Mouse (Mus musculus) MEL (cell line): ENCODE results near the gene Osbpl11. TPM values are rescaled to one million over a fixed set of nuclear protein-coding genes. Genes with fewer than 3 reads are reported as not detected.
A peak's percentile ranks its signal among the peaks of the same experiment; 100 is the strongest.
"Not testable (repeated sequence)": the region's sequence is repeated elsewhere in the genome, so short reads cannot be mapped to it uniquely, and the experiment has no call there.

ENCODE experiments used
- DNase-seq: peaks from one replicate; pipeline ENCODE4 v3.0.0; 2011; ENCODE audit warnings: low read depth, low spot score
- H3K27ac ChIP-seq: 2 replicates; pipeline ENCODE4 v1.5.1; 2012; ENCODE audit warnings: low read depth, mild to moderate bottlenecking, control low read depth, low read length, moderate library complexity; ENCODE audit not compliant: control insufficient read depth
- H3K27me3 ChIP-seq, 2 experiments: fragments of 150-350 bp in 1 of 2; sonication (generic) in 1 of 2; 2 replicates each; pipeline ENCODE4 v1.6.1; 2012; ENCODE audit warnings: low read length in 2 of 2, mild to moderate bottlenecking in 2 of 2, improper control_type of control experiment in 1 of 2, moderate library complexity in 1 of 2; ENCODE audit not compliant: insufficient read depth in 2 of 2, control insufficient read depth in 1 of 2
- H3K36me3 ChIP-seq, 2 experiments: 2 replicates each; pipeline ENCODE4 v1.6.1; 2012 to 2014; ENCODE audit warnings: low read length in 2 of 2, improper control_type of control experiment in 1 of 2, inconsistent platforms in 1 of 2, mild to moderate bottlenecking in 1 of 2; ENCODE audit not compliant: insufficient read depth in 2 of 2, control insufficient read depth in 1 of 2
- H3K4me1 ChIP-seq, 2 experiments: fragments of 150-350 bp in 1 of 2; sonication (generic) in 1 of 2; 2 replicates each; pipeline ENCODE4 v1.6.1; 2012; ENCODE audit warnings: low read length in 2 of 2, improper control_type of control experiment in 1 of 2, mild to moderate bottlenecking in 1 of 2; ENCODE audit not compliant: insufficient read depth in 2 of 2, control insufficient read depth in 1 of 2
- H3K4me3 ChIP-seq, 2 experiments: fragments of 150-350 bp in 1 of 2; sonication (generic) in 1 of 2; 2 replicates each; pipeline ENCODE4 v1.5.1; 2012; ENCODE audit warnings: low read depth in 2 of 2, low read length in 2 of 2, mild to moderate bottlenecking in 2 of 2, moderate library complexity in 2 of 2, control low read depth in 1 of 2, improper control_type of control experiment in 1 of 2; ENCODE audit not compliant: control insufficient read depth in 1 of 2, insufficient read depth in 1 of 2
- H3K79me2 ChIP-seq: 2 replicates; pipeline ENCODE4 v1.6.1; 2012; ENCODE audit warnings: mild to moderate bottlenecking, low read length, moderate library complexity; ENCODE audit not compliant: control insufficient read depth, poor library complexity, insufficient read depth
- H3K9ac ChIP-seq: 2 replicates; pipeline ENCODE4 v1.6.1; 2012; ENCODE audit warnings: low read depth, mild to moderate bottlenecking, control low read depth, low read length, moderate library complexity; ENCODE audit not compliant: control insufficient read depth, poor library complexity, severe bottlenecking
- H3K9me3 ChIP-seq: fragments of 150-350 bp; sonication (generic); replicated peaks from 2 replicates; pipeline ENCODE4 v1.6.1; 2012; ENCODE audit warnings: mild to moderate bottlenecking, low read length, improper control_type of control experiment, moderate library complexity; ENCODE audit not compliant: insufficient read depth
- CHD1 ChIP-seq: IDR thresholded peaks from 2 replicates; pipeline ENCODE4 v1.6.1; 2012; ENCODE audit warnings: low read depth, mild to moderate bottlenecking, inconsistent platforms, low read length, improper control_type of control experiment
- CHD2 ChIP-seq: IDR thresholded peaks from 2 replicates; pipeline ENCODE4 v1.6.1; 2011; ENCODE audit warnings: low read length, improper control_type of control experiment
- CTCF ChIP-seq, 3 experiments: IDR thresholded peaks in 2 of 3; conservative IDR thresholded peaks in 1 of 3; 2 replicates each; pipeline ENCODE4 v1.5.1; 2011 to 2012; ENCODE audit warnings: low read length in 3 of 3, low read depth in 2 of 3, mild to moderate bottlenecking in 2 of 3, improper control_type of control experiment in 1 of 3, inconsistent platforms in 1 of 3, mixed read lengths in 1 of 3, moderate library complexity in 1 of 3; ENCODE audit not compliant: control insufficient read depth in 1 of 3, insufficient read depth in 1 of 3, poor library complexity in 1 of 3, severe bottlenecking in 1 of 3
- JUND ChIP-seq: IDR thresholded peaks from 2 replicates; pipeline ENCODE4 v1.6.1; 2011; ENCODE audit warnings: low read depth, mild to moderate bottlenecking, improper control_type of control experiment, low read length
- KAT2A ChIP-seq: conservative IDR thresholded peaks from 2 replicates; pipeline ENCODE4 v1.6.1; 2012; ENCODE audit warnings: low read depth, low read length, improper control_type of control experiment, inconsistent platforms
- MAFK ChIP-seq: IDR thresholded peaks from 2 replicates; pipeline ENCODE4 v1.6.1; 2011; ENCODE audit warnings: low read depth, mild to moderate bottlenecking, low read length, improper control_type of control experiment, borderline replicate concordance
- RAD21 ChIP-seq: IDR thresholded peaks from 2 replicates; pipeline ENCODE4 v1.6.1; 2011; ENCODE audit warnings: mild to moderate bottlenecking, low read depth, low read length, improper control_type of control experiment
- RCOR1 ChIP-seq: IDR thresholded peaks from 2 replicates; pipeline ENCODE4 v1.6.1; 2012; ENCODE audit warnings: low read depth, mild to moderate bottlenecking, inconsistent platforms, low read length, improper control_type of control experiment
- SIN3A ChIP-seq: IDR thresholded peaks from 2 replicates; pipeline ENCODE4 v1.6.1; 2012; ENCODE audit warnings: low read length, improper control_type of control experiment, inconsistent platforms
- SMC3 ChIP-seq: IDR thresholded peaks from 2 replicates; pipeline ENCODE4 v1.6.1; 2011; ENCODE audit warnings: low read depth, low read length, improper control_type of control experiment
- TBP ChIP-seq: IDR thresholded peaks from 2 replicates; pipeline ENCODE4 v1.8.0; 2011; ENCODE audit warnings: low read depth, low read length, improper control_type of control experiment
- TCF12 ChIP-seq: IDR thresholded peaks from 2 replicates; pipeline ENCODE4 v1.6.1; 2014; ENCODE audit warnings: low read depth, mild to moderate bottlenecking, inconsistent platforms, low read length, improper control_type of control experiment, moderate library complexity
- ZC3H11A ChIP-seq: IDR thresholded peaks from 2 replicates; pipeline ENCODE4 v1.6.1; 2012; ENCODE audit warnings: low read depth, mild to moderate bottlenecking, inconsistent platforms, low read length, improper control_type of control experiment
- ZNF384 ChIP-seq: IDR thresholded peaks from 2 replicates; pipeline ENCODE4 v1.6.1; 2012; ENCODE audit warnings: low read depth, mild to moderate bottlenecking, inconsistent platforms, low read length, improper control_type of control experiment
- polyA plus RNA-seq, 2 experiments: library from polyadenylated mRNA; stranded (reverse) in 1 of 2; unstranded in 1 of 2; fragments of >175 nt in 1 of 2; fragments of >200 nt in 1 of 2; gene quantifications; 2 replicates each; pipeline versions ENCODE4 v1.2.1 to v1.2.4; 2012; ENCODE audit warnings: low replicate concordance in 2 of 2, low read depth in 1 of 2; ENCODE audit not compliant: insufficient read length in 2 of 2, insufficient read depth in 1 of 2, missing spikeins in 1 of 2
- total RNA-seq: library from RNA; depleted of rRNA; stranded (reverse); fragments of 300-350 nt; gene quantifications from 2 replicates; pipeline ENCODE4 v1.2.3, GENCODE M21; 2012

Gene Osbpl11
- total and polyA plus RNA-seq, 3 experiments: 6.9 to 10.3 TPM; not detected in 1

- H3K27me3 ChIP-seq: no peaks in the 10 kb centered on the region
- no peaks in the 10 kb centered on the region for H3K9me3 ChIP-seq
- no peaks in the 10 kb centered on the region for H3K79me2 ChIP-seq
- H3K4me1 ChIP-seq: peaks cover 0 to 12% of the 10 kb centered on the region in 2 experiments; a peak in 2 of 4 replicates
- TF ChIP-seq TCF12: no peak
- no peak for TF ChIP-seq MAFK
- TF ChIP-seq KAT2A: no peak
- no peak for TF ChIP-seq CHD2
- no peak for TF ChIP-seq CHD1
- no peak overlapping the region for H3K9ac ChIP-seq
- no peak overlapping the region for H3K27ac ChIP-seq
- no peak for DNase-seq
- no peak overlapping the region for H3K4me3 ChIP-seq
- H3K36me3 ChIP-seq: peaks cover 0 to 4% of the 10 kb centered on the region in 2 experiments; a peak in 2 of 4 replicates
Measured at GRCm38 (mm10) chr16:33163330-33164090, 21.4 kb upstream of the Osbpl11 start.

- not testable (repeated sequence) for H3K9ac ChIP-seq, H3K27me3 ChIP-seq
- TF ChIP-seq RAD21 (peak; percentile 72), ZC3H11A (peak; percentile 65), SMC3 (peak; percentile 82), SIN3A (peak; percentile 44), CTCF (IDR thresholded peaks at IDR 0.05 in 2 of 3, conservative IDR thresholded peaks at IDR 0.05 in 1 of 3; ENCODE audit: control insufficient read depth in 1 of 3, insufficient read depth in 1 of 3, low read depth in 2 of 3, low read length in 3 of 3, poor library complexity in 1 of 3, severe bottlenecking in 1 of 3) (peak; percentile 59 to 89 (median 84)), TBP (0 out of 2 replicates have a peak, but pooled peaks have one; percentile 58), ZNF384 (peak; percentile 73)
- TF ChIP-seq, all 39 proteins: peak for 7; not testable (repeated sequence) for 32
- not testable (repeated sequence) for H3K27ac ChIP-seq, H3K4me3 ChIP-seq, H3K4me1 ChIP-seq, H3K36me3 ChIP-seq, H3K79me2 ChIP-seq, H3K9me3 ChIP-seq
- peak; percentile 90 for DNase-seq
Measured at GRCm38 (mm10) chr16:33166284-33166683, 18.6 kb upstream of the Osbpl11 start.

GRCm38 (mm10) chr16:33167537-33167936 is 17.3 kb upstream of the Osbpl11 start:
- Histone ChIP-seq H3K4me1 (peaks cover 0 to 9% of the 10 kb centered on the region in 2 experiments), H3K27me3 (no peaks in the 10 kb centered on the region), H3K9ac (no peak overlapping the region), H3K36me3 (peaks cover 0 to 2% of the 10 kb centered on the region in 2 experiments; a peak in 1 of 4 replicates), H3K4me3 (no peak overlapping the region), H3K9me3 (no peaks in the 10 kb centered on the region), H3K27ac (no peak overlapping the region), H3K79me2 (no peaks in the 10 kb centered on the region)
- DNase-seq: peak; percentile 27
- peak; percentile 49 for TF ChIP-seq RAD21
- no peak for TF ChIP-seq JUND
- 0 out of 2 replicates have a peak, but pooled peaks have one; percentile 20 for TF ChIP-seq ZNF384
- peak; percentile 67 for TF ChIP-seq SMC3
- TF ChIP-seq CTCF (IDR thresholded peaks at IDR 0.05 in 2 of 3, conservative IDR thresholded peaks at IDR 0.05 in 1 of 3; ENCODE audit: control insufficient read depth in 1 of 3, insufficient read depth in 1 of 3, low read depth in 2 of 3, low read length in 3 of 3, poor library complexity in 1 of 3, severe bottlenecking in 1 of 3): peak; percentile 44 to 85 (median 69); a peak in 5 of 6 replicates
- no peak for TF ChIP-seq RCOR1
